Mouse (Mus musculus) stomach, embryonic 14.5 days (tissue): ENCODE measurements at regions not wholly inside any gene's neighbourhood (a gene's known extent, or its start where the extent isn't known, plus 50 kb on each side); places are given as distances from the start of the nearest gene placed in this dataset.

Experiments
- ATAC-seq: fragments of 200-750 bp; cut with Nextera tagmentation; 2 replicates; pipeline ENCODE4 v1.8.0; 2017; ENCODE audit warnings: low read depth, moderate TSS enrichment; ENCODE audit not compliant: insufficient number of reproducible peaks, insufficient read depth, low FRiP score
- H3K27ac ChIP-seq: fragments of 300-500 bp; sonication (generic); 2 replicates; pipeline ENCODE4 v1.5.1; 2014; ENCODE audit warnings: mild to moderate bottlenecking, low read length, moderate library complexity, mixed read lengths
- H3K27me3 ChIP-seq: fragments of 300-500 bp; sonication (generic); 2 replicates; pipeline ENCODE4 v1.6.1; 2014; ENCODE audit warnings: low read length, control low read depth, mixed read lengths; ENCODE audit not compliant: control insufficient read depth, insufficient read depth
- H3K36me3 ChIP-seq: fragments of 300-500 bp; sonication (generic); 2 replicates; pipeline ENCODE4 v1.6.1; 2014; ENCODE audit warnings: mild to moderate bottlenecking, control low read depth, low read length, moderate library complexity, mixed read lengths; ENCODE audit not compliant: control insufficient read depth, insufficient read depth
- H3K4me1 ChIP-seq: fragments of 300-500 bp; sonication (generic); 2 replicates; pipeline ENCODE4 v1.6.1; 2014; ENCODE audit warnings: low read length, control low read depth, mixed read lengths; ENCODE audit not compliant: control insufficient read depth, insufficient read depth
- H3K4me2 ChIP-seq: fragments of 300-500 bp; sonication (generic); replicated peaks from 2 replicates; pipeline ENCODE4 v1.6.1; 2014; ENCODE audit warnings: low read depth, low read length, control low read depth
- H3K4me3 ChIP-seq: fragments of 300-500 bp; sonication (generic); 2 replicates; pipeline ENCODE4 v1.5.1; 2014; ENCODE audit warnings: low read depth, low read length, control low read depth
- H3K9ac ChIP-seq: fragments of 300-500 bp; sonication (generic); replicated peaks from 2 replicates; pipeline ENCODE4 v1.6.1; 2014; ENCODE audit warnings: low read depth, mild to moderate bottlenecking, control low read depth, low read length, moderate library complexity, mixed read lengths
- H3K9me3 ChIP-seq: fragments of 300-500 bp; sonication (generic); 2 replicates; pipeline ENCODE4 v1.6.1; 2016; ENCODE audit warnings: low read depth, low read length, control low read depth; ENCODE audit not compliant: control insufficient read depth
- WGBS: fragments of 180-500 bp; shearing (Covaris S2); extraction: QIAGEN DNeasy Blood & Tissue Kit; methylation state at CpG from one replicate; pipeline ENCODE4 v1.1.7; 2014; 5-methylcytosine and 5-hydroxymethylcytosine counted together

GRCm38 (mm10) chr10:101486504-101486903 lies 194.8 kb upstream of the Mgat4c start:
- no peak for ATAC-seq
- no peaks in the 10 kb centered on the region for H3K4me1 ChIP-seq
- H3K4me2 ChIP-seq, result no peak overlapping the region

DNA sequence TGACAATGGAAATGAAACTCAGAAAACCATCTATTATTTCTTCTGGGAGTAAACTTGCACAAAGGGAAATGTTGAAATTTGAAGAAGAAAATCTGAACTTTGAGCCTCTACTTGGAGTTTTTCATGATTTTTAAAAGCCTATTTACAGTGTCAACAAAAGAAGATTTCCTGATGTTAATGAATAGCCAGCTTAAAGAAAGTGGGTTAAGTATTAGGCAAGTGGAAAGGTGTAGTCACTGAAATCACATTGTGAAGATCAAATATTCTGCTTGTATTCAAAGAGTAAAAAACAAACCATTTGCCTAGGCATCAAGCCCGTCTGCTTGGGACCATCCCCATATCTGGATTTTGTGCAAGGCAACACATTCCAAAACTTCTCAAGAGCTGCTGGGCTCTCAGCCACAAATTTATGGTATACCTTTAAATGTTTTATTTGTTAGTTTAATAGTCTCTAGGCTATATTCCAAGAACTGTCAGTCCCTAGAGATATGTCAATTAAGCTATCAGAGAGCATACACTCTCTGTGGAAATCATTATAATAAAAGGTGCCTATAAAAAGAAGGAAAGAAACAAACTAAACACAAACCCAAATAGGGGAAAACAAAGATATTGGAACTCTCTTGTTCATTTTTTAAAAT lies 190.8 kb upstream of the Mgat4c start:
- Histone ChIP-seq H3K9me3 (no peaks in the 10 kb centered on the region), H3K36me3 (no peaks in the 10 kb centered on the region), H3K4me3 (no peak overlapping the region), H3K4me2 (no peak overlapping the region), H3K27ac (no peak overlapping the region), H3K9ac (no peak overlapping the region), H3K4me1 (no peaks in the 10 kb centered on the region), H3K27me3 (no peaks in the 10 kb centered on the region)
- WGBS, result 47% methylated on average over 1 of the region's 1 CpGs
- ATAC-seq, result peak; percentile 65; the same call in 1 of the 2 replicates

More at GRCm38 (mm10) chr10:101486504-101486903, 194.8 kb upstream of the Mgat4c start:
- no peak overlapping the region for H3K4me3 ChIP-seq
- H3K9me3 ChIP-seq, result no peaks in the 10 kb centered on the region
- H3K36me3 ChIP-seq, result no peaks in the 10 kb centered on the region
- H3K27me3 ChIP-seq, result no peaks in the 10 kb centered on the region
- no peak overlapping the region for H3K9ac ChIP-seq
- H3K27ac ChIP-seq, result no peak overlapping the region

DNA sequence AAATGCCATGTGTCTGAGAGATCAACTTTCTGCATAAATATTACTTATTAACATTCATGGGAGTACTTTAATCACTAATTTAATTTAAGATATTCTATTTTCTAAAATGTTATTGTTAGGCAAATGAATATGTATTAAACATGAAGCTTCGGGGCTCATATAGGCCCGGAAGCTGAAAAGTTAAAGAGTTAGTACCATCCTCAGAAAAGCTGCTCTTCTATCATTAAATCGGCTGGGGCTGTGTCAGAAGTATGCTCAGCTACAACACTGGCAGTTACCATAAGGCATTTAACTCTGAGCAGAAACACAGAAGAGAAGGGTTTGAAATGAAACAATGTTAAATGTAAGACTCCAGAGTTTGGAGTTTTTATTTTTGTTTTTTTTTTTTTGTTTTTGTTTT lies 166.2 kb upstream of the Mgat4c start:
- H3K4me1 ChIP-seq, result no peaks in the 10 kb centered on the region
- H3K27ac ChIP-seq, result no peak overlapping the region
- no peak overlapping the region for H3K9ac ChIP-seq
- no peak overlapping the region for H3K4me3 ChIP-seq
- no peaks in the 10 kb centered on the region for H3K27me3 ChIP-seq
- H3K36me3 ChIP-seq, result no peaks in the 10 kb centered on the region
- H3K9me3 ChIP-seq, result no peaks in the 10 kb centered on the region
- WGBS, result 90% methylated on average over 3 of the region's 3 CpGs
- no peak overlapping the region for H3K4me2 ChIP-seq
- no peak for ATAC-seq

GRCm38 (mm10) chr10:101516930-101517329 lies 164.4 kb upstream of the Mgat4c start:
- H3K36me3 ChIP-seq, result no peaks in the 10 kb centered on the region

GRCm38 (mm10) chr10:101532325-101532724 lies 149.0 kb upstream of the Mgat4c start:
- Histone ChIP-seq H3K4me3 (no peak overlapping the region), H3K4me1 (no peaks in the 10 kb centered on the region), H3K9ac (no peak overlapping the region), H3K27ac (no peak overlapping the region), H3K9me3 (no peaks in the 10 kb centered on the region), H3K27me3 (no peaks in the 10 kb centered on the region), H3K36me3 (no peaks in the 10 kb centered on the region), H3K4me2 (no peak overlapping the region)
- ATAC-seq, result no peak
- WGBS, result 84% methylated on average over 2 of the region's 2 CpGs

More at GRCm38 (mm10) chr10:101516930-101517329, 164.4 kb upstream of the Mgat4c start:
- no peaks in the 10 kb centered on the region for H3K9me3 ChIP-seq
- no peak overlapping the region for H3K27ac ChIP-seq
- ATAC-seq, result no peak
- H3K4me1 ChIP-seq, result no peaks in the 10 kb centered on the region
- H3K9ac ChIP-seq, result no peak overlapping the region
- no peaks in the 10 kb centered on the region for H3K27me3 ChIP-seq
- 80% methylated on average over 3 of the region's 3 CpGs for WGBS
- no peak overlapping the region for H3K4me3 ChIP-seq
- H3K4me2 ChIP-seq, result no peak overlapping the region

- H3K9ac ChIP-seq, result no peak overlapping the region
- no peaks in the 10 kb centered on the region for H3K4me1 ChIP-seq
- no peaks in the 10 kb centered on the region for H3K9me3 ChIP-seq
- 68% methylated on average over 1 of the region's 1 CpGs for WGBS
- ATAC-seq, result peak; percentile 65; the same call in 1 of the 2 replicates
- no peaks in the 10 kb centered on the region for H3K36me3 ChIP-seq
- H3K4me3 ChIP-seq, result no peak overlapping the region
- no peak overlapping the region for H3K27ac ChIP-seq
- H3K27me3 ChIP-seq, result no peaks in the 10 kb centered on the region
- H3K4me2 ChIP-seq, result no peak overlapping the region
These were observed 137.1 kb upstream of the Mgat4c start for GRCm38 (mm10) chr10:101544203-101544602.

DNA sequence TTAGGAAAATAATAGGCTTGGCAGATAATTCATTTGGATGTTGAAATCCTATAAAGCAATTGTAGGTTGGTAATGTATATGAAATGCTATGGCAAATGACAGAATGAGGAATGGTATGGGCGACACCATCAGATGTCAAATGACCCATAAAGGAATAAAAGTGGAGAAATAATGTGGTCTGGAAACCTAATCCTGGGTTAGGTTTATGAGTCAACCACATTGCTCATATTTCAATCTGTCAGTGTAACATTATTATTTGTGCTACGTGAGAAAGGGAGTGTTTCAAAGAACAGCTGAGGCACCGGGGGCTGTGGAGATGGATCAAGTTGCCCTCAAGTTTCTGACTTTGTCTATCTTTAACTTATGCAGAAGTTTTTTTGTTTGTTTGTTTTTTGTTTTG lies 130.6 kb upstream of the Mgat4c start:
- no peaks in the 10 kb centered on the region for H3K4me1 ChIP-seq
- 36% methylated on average over 3 of the region's 3 CpGs for WGBS

More for the DNA sequence above, 130.6 kb upstream of the Mgat4c start:
- Histone ChIP-seq H3K9ac (no peak overlapping the region), H3K27me3 (no peaks in the 10 kb centered on the region), H3K9me3 (no peaks in the 10 kb centered on the region), H3K36me3 (no peaks in the 10 kb centered on the region), H3K4me3 (no peak overlapping the region), H3K4me2 (no peak overlapping the region), H3K27ac (no peak overlapping the region)
- ATAC-seq, result no peak
